Mouse (Mus musculus) heart, adult 18-20 months (tissue): ENCODE measurements around the gene Arhgap27. TPM values are rescaled to one million over a fixed set of nuclear protein-coding genes. Genes with fewer than 3 reads are reported as not detected.
"Not testable (repeated sequence)": the region's sequence is repeated elsewhere in the genome, so short reads cannot be mapped to it uniquely, and the experiment has no call there.

ENCODE experiments used
- DNase-seq, 2 experiments: peaks; one replicate each; pipeline ENCODE4 v3.0.0; 2021 to 2022; ENCODE audit warnings: mixed read lengths in 1 of 2
- long read RNA-seq, 2 experiments: library from polyadenylated mRNA; stranded (forward); transcript quantifications; one replicate each; pipeline ENCODE4 v2.0.0; 2021
- total RNA-seq, 2 experiments: library from RNA; stranded (reverse); gene quantifications; 2 replicates each; pipeline ENCODE4 v1.2.3; 2021

The Arhgap27 gene
- 10 to 100 TPM; 15.3 to 20.3 TPM for total RNA-seq
- long read RNA-seq, experiment 1, partial matches to known transcripts, result 0 of 10 reads
- long read RNA-seq, experiment 1, other reads (novel, unspliced or antisense), result 9 of 10 reads
- long read RNA-seq, experiment 2, partial matches to known transcripts, result 0 of 8 reads
- long read RNA-seq, experiment 2, other reads (novel, unspliced or antisense), result 7 of 8 reads

GRCm38 (mm10) chr11:103363214-103364148 is at the start of gene Arhgap27:
Arhgap27 (minus strand) TSS chr11:103363692.
- DNase-seq, result peak; percentile 80 to 94

- no peak for DNase-seq
These were observed 49.5 kb upstream of the Arhgap27 start for GRCm38 (mm10) chr11:103412950-103413423.

- DNase-seq, result peak; percentile 96 to 97
These were observed 48.8 kb upstream of the Arhgap27 start, which contains the start of gene Plekhm1 for GRCm38 (mm10) chr11:103411981-103412949. Plekhm1 (minus strand) TSS chr11:103412687.

- DNase-seq, result no peak
These were observed 47.8 kb upstream of the Arhgap27 start for GRCm38 (mm10) chr11:103411301-103411700.

GRCm38 (mm10) chr11:103408880-103409279 is 45.4 kb upstream of the Arhgap27 start:
- DNase-seq, result no peak

GRCm38 (mm10) chr11:103407136-103407535 is 43.6 kb upstream of the Arhgap27 start:
- DNase-seq, result not testable (repeated sequence)

- peak in 1 of 2 experiments; percentile 42 for DNase-seq
These were observed 43.1 kb upstream of the Arhgap27 start for GRCm38 (mm10) chr11:103406551-103406950.

- DNase-seq, result no peak
These were observed 42.3 kb upstream of the Arhgap27 start for GRCm38 (mm10) chr11:103405814-103406213.

GRCm38 (mm10) chr11:103404618-103405017 is 41.1 kb upstream of the Arhgap27 start:
- DNase-seq, result no peak

GRCm38 (mm10) chr11:103403776-103404175 is 40.3 kb upstream of the Arhgap27 start:
- DNase-seq, result peak in 1 of 2 experiments; percentile 53

- no peak for DNase-seq
These were observed 39.2 kb upstream of the Arhgap27 start for GRCm38 (mm10) chr11:103402738-103403137.

- peak; percentile 55 to 59 for DNase-seq
These were observed 38.7 kb upstream of the Arhgap27 start for GRCm38 (mm10) chr11:103402198-103402597.

- DNase-seq, result peak in 1 of 2 experiments; percentile 42
These were observed 36.5 kb upstream of the Arhgap27 start for GRCm38 (mm10) chr11:103399986-103400385.

GRCm38 (mm10) chr11:103399050-103399449 is 35.6 kb upstream of the Arhgap27 start:
- DNase-seq, result peak; percentile 35 to 49

- no peak for DNase-seq
These were observed 33.2 kb upstream of the Arhgap27 start for GRCm38 (mm10) chr11:103396682-103397081.

- DNase-seq, result no peak
These were observed 32.7 kb upstream of the Arhgap27 start for GRCm38 (mm10) chr11:103396236-103396635.

GRCm38 (mm10) chr11:103394604-103395003 is 31.1 kb upstream of the Arhgap27 start:
- DNase-seq, result no peak

GRCm38 (mm10) chr11:103394025-103394424 is 30.5 kb upstream of the Arhgap27 start:
- DNase-seq, result no peak

GRCm38 (mm10) chr11:103387870-103388526 is 24.5 kb upstream of the Arhgap27 start:
- no peak for DNase-seq

- no peak for DNase-seq
These were observed 23.3 kb upstream of the Arhgap27 start for GRCm38 (mm10) chr11:103386827-103387226.

- DNase-seq, result peak; percentile 88 to 94
These were observed 18.6 kb upstream of the Arhgap27 start for GRCm38 (mm10) chr11:103381956-103382613.
